Mouse (Mus musculus): Measurements from ENCODE around the gene Mrc1. TPM values are rescaled to one million over a fixed set of nuclear protein-coding genes. Genes with fewer than 3 reads are reported as not detected.
"Not testable (repeated sequence)": the region's sequence is repeated elsewhere in the genome, so short reads cannot be mapped to it uniquely, and the experiment has no call there.

Gene Mrc1
- polyA plus RNA-seq (2015; fragmentation: Nextera tagmentation; extraction: Ambion mirVana) = 3.6 and 4.1 TPM in 2 replicates

GRCm38 (mm10) chr2:14229149-14229548 is at the start of gene Mrc1:
Gene Mrc1 (plus strand): TSS chr2:14229392.
- H3K4me3 ChIP-seq = no peak within 1 kb of the TSS
- H3K9me3 ChIP-seq = no peaks in the 10 kb centered on the region
- H3K4me1 ChIP-seq = no peaks in the 10 kb centered on the region
- 80% methylated on average over 3 of the region's 3 CpGs for WGBS
- no peak within 1 kb of the TSS for H3K9ac ChIP-seq (replicated peaks)
- H3K36me3 ChIP-seq = no peaks in the 10 kb centered on the region
- no peak within 1 kb of the TSS for H3K4me2 ChIP-seq (replicated peaks)
- no peak for ATAC-seq (replicated peaks)
- no peak within 1 kb of the TSS for H3K27ac ChIP-seq (replicated peaks)
- H3K27me3 ChIP-seq = no peaks in the 10 kb centered on the region

- no peak for ATAC-seq (replicated peaks)
- no peaks in the 10 kb centered on the region for H3K27me3 ChIP-seq
- no peaks in the 10 kb centered on the region for H3K9me3 ChIP-seq
- H3K27ac ChIP-seq (replicated peaks) = no peak overlapping the region
- H3K4me1 ChIP-seq = no peaks in the 10 kb centered on the region
- no peak overlapping the region for H3K9ac ChIP-seq (replicated peaks)
- no peak overlapping the region for H3K4me3 ChIP-seq
- no peaks in the 10 kb centered on the region for H3K36me3 ChIP-seq
- no peak overlapping the region for H3K4me2 ChIP-seq (replicated peaks)
Measured at GRCm38 (mm10) chr2:14184375-14184774, 44.8 kb upstream of the Mrc1 start.

GRCm38 (mm10) chr2:14190684-14191083 is 38.5 kb upstream of the Mrc1 start:
- 90% methylated on average over 4 of the region's 4 CpGs for WGBS
- no peak overlapping the region for H3K4me2 ChIP-seq (replicated peaks)
- H3K9ac ChIP-seq (replicated peaks) = no peak overlapping the region
- no peaks in the 10 kb centered on the region for H3K9me3 ChIP-seq
- no peak for ATAC-seq (replicated peaks)
- H3K4me1 ChIP-seq = no peaks in the 10 kb centered on the region
- H3K4me3 ChIP-seq = no peak overlapping the region
- H3K36me3 ChIP-seq = no peaks in the 10 kb centered on the region
- H3K27me3 ChIP-seq = no peaks in the 10 kb centered on the region
- H3K27ac ChIP-seq (replicated peaks) = no peak overlapping the region

- Histone ChIP-seq H3K4me1 (no peaks in the 10 kb centered on the region), H3K4me2 (replicated peaks) (no peak overlapping the region), H3K9me3 (no peaks in the 10 kb centered on the region), H3K36me3 (no peaks in the 10 kb centered on the region), H3K27me3 (no peaks in the 10 kb centered on the region), H3K9ac (replicated peaks) (no peak overlapping the region), H3K4me3 (no peak overlapping the region), H3K27ac (replicated peaks) (no peak overlapping the region)
- 84% methylated on average over 4 of the region's 4 CpGs for WGBS
- no peak for ATAC-seq (replicated peaks)
Measured at GRCm38 (mm10) chr2:14191601-14192000, 37.6 kb upstream of the Mrc1 start.

GRCm38 (mm10) chr2:14192046-14192445 is 37.1 kb upstream of the Mrc1 start:
- Histone ChIP-seq H3K4me3 (no peak overlapping the region), H3K27me3 (no peaks in the 10 kb centered on the region), H3K9ac (replicated peaks) (no peak overlapping the region), H3K36me3 (no peaks in the 10 kb centered on the region), H3K4me1 (no peaks in the 10 kb centered on the region), H3K9me3 (no peaks in the 10 kb centered on the region), H3K4me2 (replicated peaks) (no peak overlapping the region), H3K27ac (replicated peaks) (no peak overlapping the region)
- 87% methylated on average over 6 of the region's 6 CpGs for WGBS
- ATAC-seq (replicated peaks) = no peak

- not testable (repeated sequence) for H3K9me3 ChIP-seq; H3K4me3 ChIP-seq; H3K4me2 ChIP-seq (replicated peaks); H3K9ac ChIP-seq (replicated peaks); ATAC-seq (replicated peaks); H3K4me1 ChIP-seq; H3K36me3 ChIP-seq; H3K27ac ChIP-seq (replicated peaks); H3K27me3 ChIP-seq
- WGBS = 89% methylated on average over 1 of the region's 2 CpGs
Measured at GRCm38 (mm10) chr2:14198325-14198903, 30.8 kb upstream of the Mrc1 start.

- H3K9me3 ChIP-seq = no peaks in the 10 kb centered on the region
- WGBS = 46% methylated on average over 2 of the region's 2 CpGs
- H3K4me1 ChIP-seq = no peaks in the 10 kb centered on the region
- H3K27me3 ChIP-seq = no peaks in the 10 kb centered on the region
- H3K27ac ChIP-seq (replicated peaks) = no peak overlapping the region
- H3K4me2 ChIP-seq (replicated peaks) = no peak overlapping the region
- no peak overlapping the region for H3K9ac ChIP-seq (replicated peaks)
- no peaks in the 10 kb centered on the region for H3K36me3 ChIP-seq
- no peak for ATAC-seq (replicated peaks)
- no peak overlapping the region for H3K4me3 ChIP-seq
Measured at GRCm38 (mm10) chr2:14199621-14200020, 29.6 kb upstream of the Mrc1 start.

- 44% methylated on average over 1 of the region's 2 CpGs for WGBS
- H3K9me3 ChIP-seq; H3K4me3 ChIP-seq; H3K9ac ChIP-seq (replicated peaks); H3K4me1 ChIP-seq; H3K4me2 ChIP-seq (replicated peaks); H3K27ac ChIP-seq (replicated peaks); ATAC-seq (replicated peaks); H3K36me3 ChIP-seq; H3K27me3 ChIP-seq: not testable (repeated sequence)
Measured at GRCm38 (mm10) chr2:14200879-14201445, 28.2 kb upstream of the Mrc1 start.

- whole genome bisulfite sequencing = 80% methylated on average over 1 of the region's 1 CpGs
- Histone ChIP-seq H3K27me3 (no peaks in the 10 kb centered on the region), H3K4me2 (replicated peaks) (no peak overlapping the region), H3K4me3 (no peak overlapping the region), H3K4me1 (no peaks in the 10 kb centered on the region), H3K36me3 (no peaks in the 10 kb centered on the region), H3K27ac (replicated peaks) (no peak overlapping the region), H3K9ac (replicated peaks) (no peak overlapping the region), H3K9me3 (no peaks in the 10 kb centered on the region)
- ATAC-seq (replicated peaks) = no peak
Measured at GRCm38 (mm10) chr2:14204308-14204707, 24.9 kb upstream of the Mrc1 start.

GRCm38 (mm10) chr2:14206798-14207197 is 22.4 kb upstream of the Mrc1 start:
- H3K4me1 ChIP-seq = no peaks in the 10 kb centered on the region
- H3K4me2 ChIP-seq (replicated peaks) = no peak overlapping the region
- 79% methylated on average over 4 of the region's 4 CpGs for WGBS
- no peaks in the 10 kb centered on the region for H3K9me3 ChIP-seq
- H3K4me3 ChIP-seq = no peak overlapping the region
- no peak overlapping the region for H3K27ac ChIP-seq (replicated peaks)
- H3K9ac ChIP-seq (replicated peaks) = no peak overlapping the region
- no peaks in the 10 kb centered on the region for H3K36me3 ChIP-seq
- no peak for ATAC-seq (replicated peaks)
- no peaks in the 10 kb centered on the region for H3K27me3 ChIP-seq

GRCm38 (mm10) chr2:14210731-14211130 is 18.5 kb upstream of the Mrc1 start:
- no peak overlapping the region for H3K4me2 ChIP-seq (replicated peaks)
- no peaks in the 10 kb centered on the region for H3K9me3 ChIP-seq
- no peaks in the 10 kb centered on the region for H3K36me3 ChIP-seq
- no peaks in the 10 kb centered on the region for H3K4me1 ChIP-seq
- 97% methylated on average over 1 of the region's 1 CpGs for WGBS
- ATAC-seq (replicated peaks) = no peak
- no peaks in the 10 kb centered on the region for H3K27me3 ChIP-seq
- no peak overlapping the region for H3K9ac ChIP-seq (replicated peaks)
- no peak overlapping the region for H3K4me3 ChIP-seq
- H3K27ac ChIP-seq (replicated peaks) = no peak overlapping the region

- H3K4me3 ChIP-seq = no peak overlapping the region
- H3K4me2 ChIP-seq (replicated peaks) = no peak overlapping the region
- ATAC-seq (replicated peaks) = no peak
- no peak overlapping the region for H3K27ac ChIP-seq (replicated peaks)
- no peaks in the 10 kb centered on the region for H3K36me3 ChIP-seq
- no peaks in the 10 kb centered on the region for H3K9me3 ChIP-seq
- H3K27me3 ChIP-seq = no peaks in the 10 kb centered on the region
- H3K9ac ChIP-seq (replicated peaks) = no peak overlapping the region
- no peaks in the 10 kb centered on the region for H3K4me1 ChIP-seq
Measured at GRCm38 (mm10) chr2:14211606-14212005, 17.6 kb upstream of the Mrc1 start.

- WGBS = 1% methylated on average over 3 of the region's 3 CpGs
- Histone ChIP-seq H3K4me1 (no peaks in the 10 kb centered on the region), H3K4me3 (no peak overlapping the region), H3K36me3 (no peaks in the 10 kb centered on the region), H3K27me3 (no peaks in the 10 kb centered on the region), H3K4me2 (replicated peaks) (no peak overlapping the region), H3K27ac (replicated peaks) (no peak overlapping the region), H3K9me3 (no peaks in the 10 kb centered on the region), H3K9ac (replicated peaks) (no peak overlapping the region)
- no peak for ATAC-seq (replicated peaks)
Measured at GRCm38 (mm10) chr2:14214764-14215163, 14.4 kb upstream of the Mrc1 start.
